14 mouse cellular contexts compared by ENCODE assay signal in genomic region chr5:30615416-30615815, GRCm38 (mm10). TPM values are rescaled to one million over a fixed set of nuclear protein-coding genes. Genes with fewer than 3 reads are reported as not detected.
DNase-seq lines count a peak whose midpoint lies in the region; ATAC-seq and TF ChIP-seq lines count a peak whose summit lies in the region.
"Had no signal": no experiment of that assay in that cellular context is flagged by ENCODE, and none has a peak within 500 bp of the region (broad histone marks: within the 10 kb centered on the region; RNA-seq: fewer than 3 reads in every experiment).

No protein-coding gene starts in this region.

- 20% methylated on average over 6 of the region's 6 CpGs for WGBS in heart, embryonic 11.5 days (ENCODE audit: insufficient replicate concordance)
- WGBS in liver, embryonic 12.5 days (ENCODE audit: insufficient replicate concordance), result 35% methylated on average over 6 of the region's 6 CpGs

- TF ChIP-seq CTCF in layer of hippocampus, adult 2 months (conservative IDR thresholded peaks at IDR 0.05), result no peak

- no peaks in the 10 kb centered on the region for H3K9me3 ChIP-seq in heart, embryonic 11.5 days (replicated peaks; ENCODE audit: control insufficient read depth, low read length)
- no peaks in the 10 kb centered on the region for H3K9me3 ChIP-seq in liver, embryonic 12.5 days (replicated peaks)

- peak overlapping the region; percentile 80 for H3K27ac ChIP-seq in heart, embryonic 11.5 days (ENCODE audit: low read depth, low read length)
- H3K27ac ChIP-seq in liver, embryonic 12.5 days, result no peak overlapping the region
- H3K27ac ChIP-seq in layer of hippocampus, adult 2 months, result no peak overlapping the region
- H3K27ac ChIP-seq: macrophage had no signal

- H3K36me3 ChIP-seq in heart, embryonic 11.5 days (ENCODE audit: control insufficient read depth, insufficient read depth, low read length), result no peaks in the 10 kb centered on the region
- H3K36me3 ChIP-seq in liver, embryonic 12.5 days, result no peaks in the 10 kb centered on the region

- H3K9ac ChIP-seq in heart, embryonic 11.5 days (ENCODE audit: low read depth, low read length), result peak overlapping the region; percentile 49; the same call in 1 of the 2 replicates
- H3K9ac ChIP-seq in liver, embryonic 12.5 days, result no peak overlapping the region

- no peak overlapping the region for H3K4me2 ChIP-seq in heart, embryonic 11.5 days
- no peak overlapping the region for H3K4me2 ChIP-seq in liver, embryonic 12.5 days

- H3K27me3 ChIP-seq in heart, embryonic 11.5 days (ENCODE audit: control insufficient read depth, insufficient read depth, low read length), result peaks cover 3% of the 10 kb centered on the region; the same call in 1 of the 2 replicates
- peaks cover 29% of the 10 kb centered on the region for H3K27me3 ChIP-seq in liver, embryonic 12.5 days (replicated peaks)

- peaks cover 52% of the 10 kb centered on the region for H3K4me1 ChIP-seq in heart, embryonic 11.5 days (ENCODE audit: control insufficient read depth, insufficient read depth, low read length)
- peaks cover 28% of the 10 kb centered on the region for H3K4me1 ChIP-seq in liver, embryonic 12.5 days

- H3K4me3 ChIP-seq in heart, embryonic 11.5 days (ENCODE audit: low read depth, low read length), result no peak overlapping the region
- no peak overlapping the region for H3K4me3 ChIP-seq in liver, embryonic 12.5 days
- no peak overlapping the region for H3K4me3 ChIP-seq in layer of hippocampus, adult 2 months
- H3K4me3 ChIP-seq: myocyte had no signal

- no peak for ATAC-seq in heart, embryonic 11.5 days (replicated peaks; ENCODE audit: insufficient number of reproducible peaks, low FRiP score, low TSS enrichment)
- ATAC-seq in liver, embryonic 12.5 days, result peak; percentile 43; the same call in 1 of the 2 replicates

- peak; percentile 95 for DNase-seq in heart, adult 11 months
- no peak for DNase-seq in heart, postnatal 36 days
- DNase-seq in lung, postnatal 4 days, result peak; percentile 25 to 57
- no peak for DNase-seq in layer of hippocampus, adult 2 months (ENCODE audit: low spot score in 2 of 2)
- DNase-seq in spleen, postnatal 14 days (ENCODE audit: low spot score in 2 of 2), result no peak
- no peak for DNase-seq in layer of hippocampus, postnatal 36 days
- DNase-seq: gastrocnemius, postnatal 14 days; kidney, adult 11 months; retina, postnatal 1 day had no signal

- intact Hi-C loops in heart, postnatal 36 days (cut with DNase I), result loop anchor here (2.0 to 5.0 kb wide), 2 partner anchors 27 to 38 kb away; partner anchors contain the start of gene Kcnk3

RNA-seq across cellular contexts. Expression of gene Kcnk3, which starts 27.4 kb away (rescaled TPM):
- 100 to 1,000 TPM; 234 to 245 TPM for total RNA-seq in heart, postnatal 36 days (2021)
- polyA plus RNA-seq in heart, embryonic 11.5 days (2014; fragmentation: Nextera tagmentation; extraction: Ambion mirVana), result 36.8 and 37.8 TPM in 2 replicates
- polyA plus RNA-seq in liver, embryonic 12.5 days (2016; fragmentation: Nextera tagmentation; extraction: Ambion mirVana), result 0.08 and 0.26 TPM in 2 replicates
- total RNA-seq in layer of hippocampus, adult 2 months (2021), result 10 to 100 TPM in 1 of 2 experiments, 1 to 10 TPM in 1; 9.7 to 11.3 TPM
- 1 to 10 TPM; 7.7 to 9.8 TPM for total RNA-seq in layer of hippocampus, postnatal 36 days (2021)
- polyA plus RNA-seq: C2C12, macrophage had no signal

RNA-seq across cellular contexts. Expression of gene Slc35f6, which starts 32.3 kb away (rescaled TPM):
- total RNA-seq in heart, postnatal 36 days (2021), result 10 to 100 TPM; 50.0 to 53.3 TPM
- polyA plus RNA-seq in heart, embryonic 11.5 days (2014; fragmentation: Nextera tagmentation; extraction: Ambion mirVana), result 21.6 and 22.9 TPM in 2 replicates
- polyA plus RNA-seq in liver, embryonic 12.5 days (2016; fragmentation: Nextera tagmentation; extraction: Ambion mirVana), result 10.3 and 12.1 TPM in 2 replicates
- 10 to 100 TPM; 39.2 to 39.9 TPM for total RNA-seq in layer of hippocampus, adult 2 months (2021)
- total RNA-seq in layer of hippocampus, postnatal 36 days (2021), result 10 to 100 TPM; 34.2 to 35.3 TPM

RNA-seq across cellular contexts. Expression of gene Cenpa, which starts 51.2 kb away (rescaled TPM):
- 10 to 100 TPM; 49.5 to 55.2 TPM for total RNA-seq in heart, postnatal 36 days (2021)
- polyA plus RNA-seq in heart, embryonic 11.5 days (2014; fragmentation: Nextera tagmentation; extraction: Ambion mirVana), result 296 and 306 TPM in 2 replicates
- polyA plus RNA-seq in liver, embryonic 12.5 days (2016; fragmentation: Nextera tagmentation; extraction: Ambion mirVana), result 259 and 265 TPM in 2 replicates
- total RNA-seq in layer of hippocampus, adult 2 months (2021), result 1 to 10 TPM; 3.7 to 7.1 TPM
- total RNA-seq in layer of hippocampus, postnatal 36 days (2021), result 1 to 10 TPM; 3.5 to 4.0 TPM

Comparison
In these comparisons a context has a peak if more than half of its experiments do, and no peak if none do; other contexts are left out.
1. DNase-seq: peak in heart, adult 11 months (single experiment) and lung, postnatal 4 days (2 of 2); none in heart, postnatal 36 days (0 of 2), layer of hippocampus, adult 2 months (0 of 2), spleen, postnatal 14 days (0 of 2) and layer of hippocampus, postnatal 36 days (0 of 2).
2. RNA of gene Kcnk3, which starts 27.4 kb away (total RNA-seq): 234 to 245 TPM in heart, postnatal 36 days; 9.7 to 11.3 TPM in layer of hippocampus, adult 2 months and 7.7 to 9.8 TPM in layer of hippocampus, postnatal 36 days; every median in the first group is over 10 times any median in the second.
3. RNA of gene Cenpa, which starts 51.2 kb away (total RNA-seq): 49.5 to 55.2 TPM in heart, postnatal 36 days; 3.7 to 7.1 TPM in layer of hippocampus, adult 2 months and 3.5 to 4.0 TPM in layer of hippocampus, postnatal 36 days; every median in the first group is over 4 times any median in the second.